ENCODE assay signal across 22 mouse cellular contexts in the genomic region with DNA sequence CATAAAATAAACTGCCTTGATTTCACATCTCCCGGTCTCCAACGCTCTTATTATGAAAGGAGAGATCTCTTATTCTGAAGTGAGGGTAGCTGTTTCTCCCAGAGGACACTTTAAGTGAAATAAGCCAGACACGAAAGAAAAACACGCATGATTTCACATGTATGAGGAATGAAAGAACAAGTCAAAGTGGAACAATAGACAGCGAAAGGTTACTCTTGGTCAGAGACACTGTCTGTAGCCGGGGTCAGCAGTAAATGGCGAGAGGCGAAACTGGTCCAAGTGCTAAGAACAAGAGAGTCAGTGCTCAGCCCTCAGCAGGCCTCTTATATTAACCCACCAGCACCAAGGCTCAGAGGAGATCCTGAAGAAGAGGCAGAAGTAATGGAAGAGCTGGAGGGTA.
DNase-seq lines count a peak whose midpoint lies in the region; ATAC-seq and TF ChIP-seq lines count a peak whose summit lies in the region.
"Had no signal": no experiment of that assay in that cellular context is flagged by ENCODE, and none has a peak within 500 bp of the region (broad histone marks: within the 10 kb centered on the region; RNA-seq: fewer than 3 reads in every experiment).

No protein-coding gene starts in this region.

- H3K36me3 ChIP-seq in heart, embryonic 10.5 days, result no peaks in the 10 kb centered on the region
- H3K36me3 ChIP-seq in liver, postnatal 0 days (replicated peaks; ENCODE audit: insufficient read depth, low read length), result no peaks in the 10 kb centered on the region
- no peaks in the 10 kb centered on the region for H3K36me3 ChIP-seq in liver, embryonic 11.5 days (ENCODE audit: control insufficient read depth, insufficient read depth, low read length)
- H3K36me3 ChIP-seq in neural tube, embryonic 15.5 days, result no peaks in the 10 kb centered on the region
- H3K36me3 ChIP-seq: embryonic facial prominence, embryonic 12.5 days; heart, embryonic 12.5 days had no signal

- no peak for TF ChIP-seq CTCF in liver, postnatal 0 days (IDR thresholded peaks at IDR 0.05; ENCODE audit: low read depth)

- intact Hi-C loops in heart, postnatal 25 days (cut with DNase I), result no loop called here

- H3K9ac ChIP-seq in liver, postnatal 0 days (replicated peaks), result no peak overlapping the region
- no peak overlapping the region for H3K9ac ChIP-seq in liver, embryonic 11.5 days (ENCODE audit: low read depth, low read length)
- H3K9ac ChIP-seq in neural tube, embryonic 15.5 days (replicated peaks), result no peak overlapping the region
- H3K9ac ChIP-seq: embryonic facial prominence, embryonic 12.5 days; heart, embryonic 12.5 days; liver, embryonic 14.5 days had no signal

- H3K27me3 ChIP-seq in heart, embryonic 10.5 days (ENCODE audit: insufficient read depth, poor library complexity, severe bottlenecking), result no peaks in the 10 kb centered on the region
- H3K27me3 ChIP-seq in liver, postnatal 0 days (ENCODE audit: insufficient read depth, low read length), result no peaks in the 10 kb centered on the region
- no peaks in the 10 kb centered on the region for H3K27me3 ChIP-seq in liver, embryonic 11.5 days (replicated peaks; ENCODE audit: control insufficient read depth, insufficient read depth, low read length)
- H3K27me3 ChIP-seq in neural tube, embryonic 15.5 days (replicated peaks), result no peaks in the 10 kb centered on the region
- H3K27me3 ChIP-seq: embryonic facial prominence, embryonic 12.5 days; heart, embryonic 12.5 days; megakaryocyte, embryonic 14.5 days had no signal

- no peak overlapping the region for H3K4me2 ChIP-seq in liver, postnatal 0 days (ENCODE audit: low read depth, low read length)
- no peak overlapping the region for H3K4me2 ChIP-seq in liver, embryonic 11.5 days
- H3K4me2 ChIP-seq in neural tube, embryonic 15.5 days, result no peak overlapping the region
- H3K4me2 ChIP-seq: embryonic facial prominence, embryonic 12.5 days; heart, embryonic 12.5 days had no signal

- no peaks in the 10 kb centered on the region for H3K9me3 ChIP-seq in heart, embryonic 10.5 days
- no peaks in the 10 kb centered on the region for H3K9me3 ChIP-seq in liver, postnatal 0 days (ENCODE audit: low read length)
- no peaks in the 10 kb centered on the region for H3K9me3 ChIP-seq in liver, embryonic 11.5 days (ENCODE audit: control insufficient read depth, low read length)
- H3K9me3 ChIP-seq in neural tube, embryonic 15.5 days (replicated peaks), result no peaks in the 10 kb centered on the region
- H3K9me3 ChIP-seq: embryonic facial prominence, embryonic 12.5 days; heart, embryonic 12.5 days; limb, embryonic 10.5 days had no signal

- peak overlapping the region; percentile 42; the same call in 1 of the 2 replicates for H3K27ac ChIP-seq in heart, embryonic 10.5 days
- 0 out of 2 replicates have a peak overlapping the region, but pooled peaks have one; percentile 48 for H3K27ac ChIP-seq in liver, postnatal 0 days (ENCODE audit: low read depth)
- H3K27ac ChIP-seq in liver, embryonic 11.5 days (ENCODE audit: low read depth, low read length), result no peak overlapping the region
- H3K27ac ChIP-seq in neural tube, embryonic 15.5 days (replicated peaks), result 0 out of 2 replicates have a peak overlapping the region, but pooled peaks have one; percentile 23
- H3K27ac ChIP-seq: embryonic facial prominence, embryonic 12.5 days; limb, embryonic 10.5 days; liver, embryonic 14.5 days had no signal

- WGBS in heart, embryonic 10.5 days, result 66% methylated on average over 8 of the region's 8 CpGs
- 73% methylated on average over 8 of the region's 8 CpGs for WGBS in liver, postnatal 0 days (ENCODE audit: insufficient replicate concordance)
- WGBS in liver, embryonic 11.5 days, result 78% methylated on average over 8 of the region's 8 CpGs
- 18% methylated on average over 8 of the region's 8 CpGs for WGBS in neural tube, embryonic 15.5 days

- H3K4me1 ChIP-seq in heart, embryonic 10.5 days, result peaks cover 10% of the 10 kb centered on the region
- H3K4me1 ChIP-seq in liver, postnatal 0 days (ENCODE audit: insufficient read depth), result peaks cover 4% of the 10 kb centered on the region; the same call in 1 of the 2 replicates
- no peaks in the 10 kb centered on the region; the same call in 1 of the 2 replicates for H3K4me1 ChIP-seq in liver, embryonic 11.5 days (replicated peaks; ENCODE audit: control insufficient read depth, insufficient read depth, low read length)
- H3K4me1 ChIP-seq in neural tube, embryonic 15.5 days, result peaks cover 22% of the 10 kb centered on the region
- H3K4me1 ChIP-seq: megakaryocyte, embryonic 14.5 days had no signal

- no peak for DNase-seq in heart, embryonic 10.5 days (ENCODE audit: low spot score)
- no peak for DNase-seq in heart, postnatal 25 days (ENCODE audit: low spot score)
- no peak for DNase-seq in liver, postnatal 0 days
- no peak for DNase-seq in liver, embryonic 11.5 days (ENCODE audit: low spot score)
- DNase-seq in embryo, embryonic 9.5 days (ENCODE audit: extremely low spot score), result peak; percentile 45
- no peak for DNase-seq in layer of hippocampus, adult 11-12 months (ENCODE audit: low spot score)
- DNase-seq: cerebellum, adult 9-11 months; gastrocnemius, postnatal 25 days; kidney, postnatal 10 days; spleen, adult 18-20 months; thymus, adult 18-20 months had no signal

- no peak for ATAC-seq in liver, postnatal 0 days
- no peak for ATAC-seq in liver, embryonic 11.5 days (replicated peaks; ENCODE audit: low FRiP score)
- ATAC-seq in neural tube, embryonic 15.5 days (ENCODE audit: low FRiP score), result no peak; the same call in 1 of the 2 replicates
- no peak for ATAC-seq in megakaryocyte, adult 5-6 weeks (ENCODE audit: poor library complexity, severe bottlenecking)
- ATAC-seq: activated CD4-positive, CD25-positive, alpha-beta regulatory T cell, adult 4 months; intestine, embryonic 16.5 days; lung, postnatal 0 days had no signal

- H3K4me3 ChIP-seq in heart, embryonic 10.5 days, result no peak overlapping the region
- H3K4me3 ChIP-seq in liver, postnatal 0 days (ENCODE audit: low read depth, low read length), result no peak overlapping the region
- H3K4me3 ChIP-seq in liver, embryonic 11.5 days (ENCODE audit: low read depth, low read length), result no peak overlapping the region
- no peak overlapping the region for H3K4me3 ChIP-seq in neural tube, embryonic 15.5 days (replicated peaks)
- H3K4me3 ChIP-seq: embryonic facial prominence, embryonic 12.5 days; heart, embryonic 12.5 days; limb, embryonic 10.5 days; megakaryocyte, embryonic 14.5 days; myocyte had no signal

- TF ChIP-seq EP300 in liver, postnatal 0 days (IDR thresholded peaks at IDR 0.05; ENCODE audit: low read depth), result no peak
